Mouse (Mus musculus) kidney, embryonic 16.5 days (tissue): ENCODE results near the gene Il17rc. TPM values are rescaled to one million over a fixed set of nuclear protein-coding genes. Genes with fewer than 3 reads are reported as not detected.

Experiments
- ATAC-seq: fragments of 200-750 bp; cut with Nextera tagmentation; 2 replicates; pipeline ENCODE4 v1.8.0; 2017; ENCODE audit warnings: moderate TSS enrichment; ENCODE audit not compliant: low FRiP score, low TSS enrichment
- H3K27ac ChIP-seq: fragments of 300-500 bp; sonication (generic); 2 replicates; pipeline ENCODE4 v1.5.1; 2014; ENCODE audit warnings: low read length
- H3K27me3 ChIP-seq: fragments of 300-500 bp; sonication (generic); 2 replicates; pipeline ENCODE4 v1.6.1; 2014; ENCODE audit warnings: low read length, control low read depth, mixed read lengths; ENCODE audit not compliant: insufficient read depth
- H3K36me3 ChIP-seq: fragments of 300-500 bp; sonication (generic); 2 replicates; pipeline ENCODE4 v1.6.1; 2014; ENCODE audit warnings: low read length, control low read depth, mixed read lengths; ENCODE audit not compliant: insufficient read depth
- H3K4me1 ChIP-seq: fragments of 300-500 bp; sonication (generic); 2 replicates; pipeline ENCODE4 v1.6.1; 2014; ENCODE audit warnings: low read length, control low read depth, mixed read lengths; ENCODE audit not compliant: insufficient read depth
- H3K4me2 ChIP-seq: fragments of 300-500 bp; sonication (generic); replicated peaks from 2 replicates; pipeline ENCODE4 v1.6.1; 2014; ENCODE audit warnings: low read depth, low read length
- H3K4me3 ChIP-seq: fragments of 300-500 bp; sonication (generic); 2 replicates; pipeline ENCODE4 v1.5.1; 2014; ENCODE audit warnings: mild to moderate bottlenecking, low read length
- H3K9ac ChIP-seq: fragments of 300-500 bp; sonication (generic); replicated peaks from 2 replicates; pipeline ENCODE4 v1.6.1; 2014; ENCODE audit warnings: low read length
- H3K9me3 ChIP-seq: fragments of 300-500 bp; sonication (generic); 2 replicates; pipeline ENCODE4 v1.6.1; 2016; ENCODE audit warnings: low read length, control low read depth
- WGBS: fragments of 180-500 bp; shearing (Covaris S2); extraction: QIAGEN DNeasy Blood & Tissue Kit; methylation state at CpG from one replicate; pipeline ENCODE4 v1.1.7; 2014; 5-methylcytosine and 5-hydroxymethylcytosine counted together
- polyA plus RNA-seq: library from polyadenylated mRNA; unstranded; fragments of >200 nt; fragmentation: Nextera tagmentation; extraction: Ambion mirVana; gene quantifications from 2 replicates; pipeline ENCODE4 v1.2.1, GENCODE M21; 2015

Gene Il17rc
- polyA plus RNA-seq, 1 experiment from 2014 or later, result 31.0 TPM

- Histone ChIP-seq H3K4me2 (peak within 1 kb of the TSS; percentile 66), H3K4me3 (peak within 1 kb of the TSS; percentile 60), H3K27me3 (peaks cover 16% of the 10 kb centered on the region; the same call in 1 of the 2 replicates), H3K9ac (peak within 1 kb of the TSS; percentile 73), H3K36me3 (peaks cover 7% of the 10 kb centered on the region; the same call in 1 of the 2 replicates), H3K9me3 (no peaks in the 10 kb centered on the region), H3K27ac (peak within 1 kb of the TSS; percentile 88), H3K4me1 (peaks cover 19% of the 10 kb centered on the region)
- under 1% methylated on average over 26 of the region's 26 CpGs for WGBS
- peak; percentile 96 for ATAC-seq
These were observed 11.9 kb downstream of the Il17rc start, which contains the start of gene Creld1 for GRCm38 (mm10) chr6:113483100-113483615. Creld1 (plus strand) TSS chr6:113483297.

- WGBS, result 8% methylated on average over 10 of the region's 10 CpGs
- peak; percentile 35; the same call in 1 of the 2 replicates for ATAC-seq
- peak overlapping the region; percentile 66 for H3K9ac ChIP-seq
- peak overlapping the region; percentile 60 for H3K4me3 ChIP-seq
- H3K27ac ChIP-seq, result peak overlapping the region; percentile 88
- peaks cover 19% of the 10 kb centered on the region for H3K4me1 ChIP-seq
- H3K36me3 ChIP-seq, result peaks cover 10% of the 10 kb centered on the region; the same call in 1 of the 2 replicates
- no peaks in the 10 kb centered on the region for H3K9me3 ChIP-seq
- peaks cover 16% of the 10 kb centered on the region; the same call in 1 of the 2 replicates for H3K27me3 ChIP-seq
- peak overlapping the region; percentile 66 for H3K4me2 ChIP-seq
These were observed 12.5 kb downstream of the Il17rc start for GRCm38 (mm10) chr6:113483729-113484128.

GRCm38 (mm10) chr6:113487125-113487576 lies 15.9 kb downstream of the Il17rc start:
- Histone ChIP-seq H3K4me1 (peaks cover 6% of the 10 kb centered on the region), H3K9ac (0 out of 2 replicates have a peak overlapping the region, but pooled peaks have one; percentile 16), H3K27ac (no peak overlapping the region), H3K27me3 (0 out of 2 replicates have a peak, but pooled peaks cover 1% of the 10 kb centered on the region), H3K4me2 (no peak overlapping the region), H3K9me3 (no peaks in the 10 kb centered on the region), H3K4me3 (no peak overlapping the region), H3K36me3 (peaks cover 26% of the 10 kb centered on the region; the same call in 1 of the 2 replicates)
- 56% methylated on average over 7 of the region's 7 CpGs for WGBS
- no peak for ATAC-seq

GRCm38 (mm10) chr6:113489410-113489809 lies 18.2 kb downstream of the Il17rc start:
- H3K27ac ChIP-seq, result no peak overlapping the region
- H3K4me3 ChIP-seq, result no peak overlapping the region
- no peak overlapping the region for H3K4me2 ChIP-seq
- 90% methylated on average over 14 of the region's 14 CpGs for WGBS
- H3K4me1 ChIP-seq, result peaks cover under 1% of the 10 kb centered on the region; the same call in 1 of the 2 replicates
- H3K27me3 ChIP-seq, result no peaks in the 10 kb centered on the region
- ATAC-seq, result no peak
- peaks cover 31% of the 10 kb centered on the region; the same call in 1 of the 2 replicates for H3K36me3 ChIP-seq
- H3K9ac ChIP-seq, result no peak overlapping the region
- H3K9me3 ChIP-seq, result no peaks in the 10 kb centered on the region

GRCm38 (mm10) chr6:113492101-113492864 lies 21.1 kb downstream of the Il17rc start:
- WGBS, result 62% methylated on average over 24 of the region's 24 CpGs
- ATAC-seq, result no peak
- Histone ChIP-seq H3K9me3 (no peaks in the 10 kb centered on the region), H3K36me3 (peaks cover 28% of the 10 kb centered on the region; the same call in 1 of the 2 replicates), H3K4me2 (no peak overlapping the region), H3K4me1 (peaks cover 5% of the 10 kb centered on the region; the same call in 1 of the 2 replicates), H3K4me3 (no peak overlapping the region), H3K27me3 (peaks cover 13% of the 10 kb centered on the region; the same call in 1 of the 2 replicates), H3K27ac (no peak overlapping the region), H3K9ac (no peak overlapping the region)

GRCm38 (mm10) chr6:113494258-113494788 lies 23.1 kb downstream of the Il17rc start:
- H3K4me3 ChIP-seq, result peak overlapping the region; percentile 42
- H3K27ac ChIP-seq, result no peak overlapping the region
- H3K4me2 ChIP-seq, result peak overlapping the region; percentile 58
- peak; percentile 85 for ATAC-seq
- peaks cover 21% of the 10 kb centered on the region; the same call in 1 of the 2 replicates for H3K36me3 ChIP-seq
- peaks cover 5% of the 10 kb centered on the region; the same call in 1 of the 2 replicates for H3K4me1 ChIP-seq
- peak overlapping the region; percentile 53 for H3K9ac ChIP-seq
- H3K9me3 ChIP-seq, result no peaks in the 10 kb centered on the region
- 3% methylated on average over 50 of the region's 54 CpGs for WGBS
- peaks cover 13% of the 10 kb centered on the region; the same call in 1 of the 2 replicates for H3K27me3 ChIP-seq

- Histone ChIP-seq H3K4me1 (peaks cover 5% of the 10 kb centered on the region; the same call in 1 of the 2 replicates), H3K36me3 (peaks cover 16% of the 10 kb centered on the region; the same call in 1 of the 2 replicates), H3K9me3 (no peaks in the 10 kb centered on the region), H3K9ac (0 out of 2 replicates have a peak overlapping the region, but pooled peaks have one; percentile 53), H3K4me2 (peak overlapping the region; percentile 58), H3K27ac (no peak overlapping the region), H3K4me3 (peak overlapping the region; percentile 42), H3K27me3 (peaks cover 13% of the 10 kb centered on the region; the same call in 1 of the 2 replicates)
- ATAC-seq, result 0 out of 2 replicates have a peak, but pooled peaks have one; percentile 7
- 44% methylated on average over 28 of the region's 28 CpGs for WGBS
These were observed 23.9 kb downstream of the Il17rc start for GRCm38 (mm10) chr6:113495071-113495675.

- peaks cover 34% of the 10 kb centered on the region for H3K27me3 ChIP-seq
These were observed 28.1 kb downstream of the Il17rc start for GRCm38 (mm10) chr6:113499346-113499745.

GRCm38 (mm10) chr6:113501388-113502084 lies 30.3 kb downstream of the Il17rc start, which contains the start of gene Prrt3:
Prrt3 (minus strand) TSS chr6:113501931.
- H3K4me3 ChIP-seq, result peak within 1 kb of the TSS; percentile 45
- peak within 1 kb of the TSS; percentile 62 for H3K9ac ChIP-seq
- WGBS, result 2% methylated on average over 32 of the region's 32 CpGs
- H3K27ac ChIP-seq, result no peak within 1 kb of the TSS
- no peaks in the 10 kb centered on the region for H3K9me3 ChIP-seq
- peaks cover 20% of the 10 kb centered on the region for H3K27me3 ChIP-seq
- peak within 1 kb of the TSS; percentile 59 for H3K4me2 ChIP-seq
- H3K4me1 ChIP-seq, result peaks cover 5% of the 10 kb centered on the region
- no peaks in the 10 kb centered on the region for H3K36me3 ChIP-seq
- peak; percentile 74 for ATAC-seq

More at GRCm38 (mm10) chr6:113499346-113499745, 28.1 kb downstream of the Il17rc start:
- no peak overlapping the region for H3K4me2 ChIP-seq
- H3K9ac ChIP-seq, result no peak overlapping the region
- H3K27ac ChIP-seq, result no peak overlapping the region
- WGBS, result 69% methylated on average over 6 of the region's 6 CpGs
- H3K4me3 ChIP-seq, result no peak overlapping the region
- ATAC-seq, result no peak
- peaks cover 10% of the 10 kb centered on the region for H3K4me1 ChIP-seq
- no peaks in the 10 kb centered on the region for H3K36me3 ChIP-seq
- H3K9me3 ChIP-seq, result no peaks in the 10 kb centered on the region
